ENCODE assay signal across 8 mouse cellular contexts in genomic region chr2:118388341-118389335, GRCm38 (mm10). TPM values are rescaled to one million over a fixed set of nuclear protein-coding genes. Genes with fewer than 3 reads are reported as not detected.
DNase-seq lines count a peak whose midpoint lies in the region; ATAC-seq and TF ChIP-seq lines count a peak whose summit lies in the region.

Gene Eif2ak4 (plus strand): TSS chr2:118388618.

- peak within 1 kb of the TSS; percentile 72 for H3K4me2 ChIP-seq in embryonic facial prominence, embryonic 13.5 days
- peak within 1 kb of the TSS; percentile 75 for H3K4me2 ChIP-seq in limb, embryonic 12.5 days
- peak within 1 kb of the TSS; percentile 74 for H3K4me2 ChIP-seq in midbrain, embryonic 15.5 days

- TF ChIP-seq CTCF in kidney, adult 2 months (conservative IDR thresholded peaks at IDR 0.05; ENCODE audit: insufficient read depth, insufficient read length, low read depth, low read length) = no peak
- no peak for TF ChIP-seq CTCF in spleen, adult 2 months (IDR thresholded peaks at IDR 0.05; ENCODE audit: extremely low read depth, insufficient read depth, insufficient read length, insufficient replicate concordance)

- under 1% methylated on average over 61 of the region's 61 CpGs for WGBS in embryonic facial prominence, embryonic 13.5 days
- under 1% methylated on average over 61 of the region's 61 CpGs for WGBS in kidney, adult 2 months
- under 1% methylated on average over 61 of the region's 61 CpGs for WGBS in limb, embryonic 12.5 days
- under 1% methylated on average over 61 of the region's 61 CpGs for WGBS in midbrain, embryonic 15.5 days
- under 1% methylated on average over 61 of the region's 61 CpGs for whole genome bisulfite sequencing in spleen, adult 2 months

- peak within 1 kb of the TSS; percentile 91 for H3K9ac ChIP-seq in embryonic facial prominence, embryonic 13.5 days
- peak within 1 kb of the TSS; percentile 82 for H3K9ac ChIP-seq in limb, embryonic 12.5 days (replicated peaks)
- H3K9ac ChIP-seq in midbrain, embryonic 15.5 days = peak within 1 kb of the TSS; percentile 90

- peak within 1 kb of the TSS; percentile 87 for H3K4me3 ChIP-seq in embryonic facial prominence, embryonic 13.5 days
- peak within 1 kb of the TSS; percentile 87 for H3K4me3 ChIP-seq in kidney, adult 2 months (ENCODE audit: insufficient read depth, low read depth, low read length)
- peak within 1 kb of the TSS; percentile 77 for H3K4me3 ChIP-seq in limb, embryonic 12.5 days (replicated peaks)
- H3K4me3 ChIP-seq in midbrain, embryonic 15.5 days = peak within 1 kb of the TSS; percentile 92
- peak within 1 kb of the TSS; percentile 92 for H3K4me3 ChIP-seq in spleen, adult 2 months (ENCODE audit: extremely low read depth, insufficient read depth, insufficient read length)

- peak; percentile 99 for ATAC-seq in embryonic facial prominence, embryonic 13.5 days (ENCODE audit: insufficient number of reproducible peaks, insufficient read depth, low FRiP score, low TSS enrichment, low read depth)
- ATAC-seq in limb, embryonic 12.5 days (ENCODE audit: insufficient number of reproducible peaks, insufficient read depth, low FRiP score, low TSS enrichment, low read depth) = peak; percentile 97
- ATAC-seq in midbrain, embryonic 15.5 days (replicated peaks) = peak; percentile 99

- no peaks in the 10 kb centered on the region for H3K9me3 ChIP-seq in embryonic facial prominence, embryonic 13.5 days
- H3K9me3 ChIP-seq in limb, embryonic 12.5 days = no peaks in the 10 kb centered on the region
- no peaks in the 10 kb centered on the region for H3K9me3 ChIP-seq in midbrain, embryonic 15.5 days

- H3K4me1 ChIP-seq in embryonic facial prominence, embryonic 13.5 days = peaks cover 13% of the 10 kb centered on the region; the same call in 1 of the 2 replicates
- no peaks in the 10 kb centered on the region; the same call in 1 of the 2 replicates for H3K4me1 ChIP-seq in kidney, adult 2 months (ENCODE audit: control insufficient read depth, insufficient read depth, low read length)
- peaks cover 12% of the 10 kb centered on the region for H3K4me1 ChIP-seq in limb, embryonic 12.5 days (replicated peaks)
- H3K4me1 ChIP-seq in midbrain, embryonic 15.5 days = peaks cover 17% of the 10 kb centered on the region
- H3K4me1 ChIP-seq in spleen, adult 2 months (ENCODE audit: control insufficient read depth, insufficient read depth, insufficient read length) = no peaks in the 10 kb centered on the region; the same call in 1 of the 2 replicates

- no peak for TF ChIP-seq POLR2A in kidney, adult 2 months (IDR thresholded peaks at IDR 0.05; ENCODE audit: low read depth, low read length)
- 0 out of 2 replicates have a peak, but pooled peaks have one; percentile 15 for TF ChIP-seq POLR2A in spleen, adult 2 months (IDR thresholded peaks at IDR 0.05; ENCODE audit: low read depth, low read length)

- no peaks in the 10 kb centered on the region for H3K36me3 ChIP-seq in embryonic facial prominence, embryonic 13.5 days
- no peaks in the 10 kb centered on the region for H3K36me3 ChIP-seq in kidney, adult 2 months (ENCODE audit: control insufficient read depth, insufficient read depth, low read length)
- H3K36me3 ChIP-seq in limb, embryonic 12.5 days = no peaks in the 10 kb centered on the region
- H3K36me3 ChIP-seq in midbrain, embryonic 15.5 days (replicated peaks) = no peaks in the 10 kb centered on the region
- no peaks in the 10 kb centered on the region for H3K36me3 ChIP-seq in spleen, adult 2 months (ENCODE audit: control insufficient read depth, insufficient read depth, low read length)

- H3K27ac ChIP-seq in embryonic facial prominence, embryonic 13.5 days = peak within 1 kb of the TSS; percentile 93
- H3K27ac ChIP-seq in kidney, adult 2 months (ENCODE audit: insufficient read depth, low read depth, low read length) = peak within 1 kb of the TSS; percentile 72
- peak within 1 kb of the TSS; percentile 96 for H3K27ac ChIP-seq in limb, embryonic 12.5 days
- H3K27ac ChIP-seq in midbrain, embryonic 15.5 days = peak within 1 kb of the TSS; percentile 94
- peak within 1 kb of the TSS; percentile 78 for H3K27ac ChIP-seq in spleen, adult 2 months (ENCODE audit: insufficient read depth, low read length)

- no peaks in the 10 kb centered on the region for H3K27me3 ChIP-seq in embryonic facial prominence, embryonic 13.5 days
- peaks cover 1% of the 10 kb centered on the region; the same call in 1 of the 2 replicates for H3K27me3 ChIP-seq in kidney, adult 2 months (replicated peaks; ENCODE audit: control insufficient read depth, insufficient read depth, low read length)
- H3K27me3 ChIP-seq in limb, embryonic 12.5 days = no peaks in the 10 kb centered on the region
- no peaks in the 10 kb centered on the region for H3K27me3 ChIP-seq in midbrain, embryonic 15.5 days (replicated peaks)
- H3K27me3 ChIP-seq in spleen, adult 2 months (ENCODE audit: control insufficient read depth, insufficient read depth, low read length) = no peaks in the 10 kb centered on the region

- peak; percentile 99 for DNase-seq in 3134 (ENCODE audit: extremely low read depth, insufficient read length, low spot score)
- DNase-seq in adrenal gland, postnatal 36 days = peak; percentile 99 to 100
- DNase-seq in heart, adult 18-20 months = peak; percentile 98 to 99
- DNase-seq in kidney, adult 2 months = peak; percentile 100
- DNase-seq in spleen, adult 2 months (ENCODE audit: low read depth in 1 of 2, low spot score in 2 of 2) = peak; percentile 99 to 100

RNA-seq across cellular contexts. Expression of gene Eif2ak4, which starts in this region (rescaled TPM):
- 10 to 100 TPM; 17.7 to 18.0 TPM for total RNA-seq in adrenal gland, postnatal 36 days (2021)
- 11.0 and 11.2 TPM in 2 replicates for polyA plus RNA-seq in embryonic facial prominence, embryonic 13.5 days (2015; fragmentation: Nextera tagmentation; extraction: Ambion mirVana)
- total RNA-seq in heart, adult 18-20 months (2021) = 1 to 10 TPM; 5.1 to 7.3 TPM
- polyA plus RNA-seq in kidney, adult 2 months (2012; rRNA removed) = 8.3 and 9.2 TPM in 2 replicates
- polyA plus RNA-seq in limb, embryonic 12.5 days (2016; fragmentation: Nextera tagmentation; extraction: Ambion mirVana) = 14.8 and 15.8 TPM in 2 replicates
- 8.5 and 10.0 TPM in 2 replicates for polyA plus RNA-seq in midbrain, embryonic 15.5 days (2015; fragmentation: Nextera tagmentation; extraction: Ambion mirVana)
- 11.2 and 11.9 TPM in 2 replicates for polyA plus RNA-seq in spleen, adult 2 months (2012; rRNA removed)

Comparison
In these comparisons a context has a peak if more than half of its experiments do, and no peak if none do; other contexts are left out.
1. Peak in every context shown above with its lines: DNase-seq, ATAC-seq, H3K4me3 ChIP-seq and H3K27ac ChIP-seq.